27 mouse cellular contexts compared by ENCODE assay signal in genomic region chr9:44047571-44048490, GRCm38 (mm10). TPM values are rescaled to one million over a fixed set of nuclear protein-coding genes. Genes with fewer than 3 reads are reported as not detected.
A peak's percentile ranks its signal among the peaks of the same experiment; 100 is the strongest.
DNase-seq lines count a peak whose midpoint lies in the region; ATAC-seq and TF ChIP-seq lines count a peak whose summit lies in the region.
"Had no signal": no experiment of that assay in that cellular context is flagged by ENCODE, and none has a peak within 500 bp of the region (broad histone marks: within the 10 kb centered on the region; RNA-seq: fewer than 3 reads in every experiment).

No protein-coding gene starts in this region.

- H3K9ac ChIP-seq in limb, embryonic 15.5 days = no peak overlapping the region
- no peak overlapping the region for H3K9ac ChIP-seq in midbrain, embryonic 13.5 days (replicated peaks)
- H3K9ac ChIP-seq: heart, embryonic 15.5 days; hindbrain, embryonic 14.5 days; liver, embryonic 14.5 days; lung, embryonic 14.5 days; neural tube, embryonic 12.5 days had no signal

- 72% methylated on average over 14 of the region's 14 CpGs for WGBS in limb, embryonic 15.5 days
- WGBS in limb, embryonic 10.5 days = 78% methylated on average over 14 of the region's 14 CpGs
- WGBS in midbrain, embryonic 13.5 days = 82% methylated on average over 14 of the region's 14 CpGs

- H3K9me3 ChIP-seq in limb, embryonic 15.5 days = no peaks in the 10 kb centered on the region
- H3K9me3 ChIP-seq in limb, embryonic 10.5 days (replicated peaks) = no peaks in the 10 kb centered on the region
- no peaks in the 10 kb centered on the region for H3K9me3 ChIP-seq in midbrain, embryonic 13.5 days
- H3K9me3 ChIP-seq: embryonic facial prominence, embryonic 10.5 days; forebrain, embryonic 10.5 days; heart, embryonic 15.5 days; neural tube, embryonic 12.5 days had no signal

- H3K36me3 ChIP-seq in limb, embryonic 15.5 days = no peaks in the 10 kb centered on the region
- no peaks in the 10 kb centered on the region for H3K36me3 ChIP-seq in limb, embryonic 10.5 days
- no peaks in the 10 kb centered on the region for H3K36me3 ChIP-seq in midbrain, embryonic 13.5 days
- H3K36me3 ChIP-seq: embryonic facial prominence, embryonic 10.5 days; forebrain, embryonic 10.5 days; heart, embryonic 15.5 days; neural tube, embryonic 12.5 days had no signal

- H3K27me3 ChIP-seq in limb, embryonic 15.5 days = peaks cover 35% of the 10 kb centered on the region
- H3K27me3 ChIP-seq in limb, embryonic 10.5 days (ENCODE audit: low read depth, poor library complexity, severe bottlenecking) = peaks cover 65% of the 10 kb centered on the region
- peaks cover 38% of the 10 kb centered on the region for H3K27me3 ChIP-seq in midbrain, embryonic 13.5 days
- H3K27me3 ChIP-seq: Patski had no signal

- no peak overlapping the region for H3K4me2 ChIP-seq in limb, embryonic 15.5 days
- no peak overlapping the region for H3K4me2 ChIP-seq in midbrain, embryonic 13.5 days (replicated peaks)
- H3K4me2 ChIP-seq: heart, embryonic 15.5 days; hindbrain, embryonic 14.5 days; lung, embryonic 14.5 days; neural tube, embryonic 12.5 days had no signal

- no peak for ATAC-seq in limb, embryonic 15.5 days (ENCODE audit: insufficient number of reproducible peaks, low FRiP score, low TSS enrichment, low read depth)
- ATAC-seq in megakaryocyte progenitor cell, adult 5-6 weeks (replicated peaks; ENCODE audit: poor library complexity) = peak; percentile 32; the same call in 1 of the 2 replicates
- no peak for ATAC-seq in midbrain, embryonic 13.5 days
- ATAC-seq: forebrain, embryonic 16.5 days; Patski had no signal

- DNase-seq in cerebellum, adult 9-11 months = peak; percentile 90
- DNase-seq in cerebellum, postnatal 10 days = no peak
- DNase-seq in layer of hippocampus, adult 2 months (ENCODE audit: low spot score in 2 of 2) = no peak
- DNase-seq in layer of hippocampus, adult 8-10 months (ENCODE audit: low spot score in 2 of 2) = no peak
- DNase-seq in limb, embryonic 10.5 days (ENCODE audit: low spot score) = no peak
- DNase-seq: adrenal gland, adult 8-10 months; cerebellum, adult 18-20 months; gastrocnemius, postnatal 25 days; heart, postnatal 4 days; kidney, postnatal 36 days; lung, embryonic 14.5 days; midbrain, embryonic 14.5 days; retina, postnatal 1 day; spleen, adult 18-20 months had no signal

- no peak for TF ChIP-seq CTCF in layer of hippocampus, adult 2 months (conservative IDR thresholded peaks at IDR 0.05)

- H3K4me1 ChIP-seq in limb, embryonic 15.5 days = peaks cover 24% of the 10 kb centered on the region
- H3K4me1 ChIP-seq in limb, embryonic 10.5 days = peaks cover 17% of the 10 kb centered on the region
- peaks cover 15% of the 10 kb centered on the region for H3K4me1 ChIP-seq in midbrain, embryonic 13.5 days (replicated peaks)

- peak overlapping the region; percentile 88 for H3K27ac ChIP-seq in layer of hippocampus, adult 2 months
- 0 out of 2 replicates have a peak overlapping the region, but pooled peaks have one; percentile 4 for H3K27ac ChIP-seq in limb, embryonic 15.5 days
- no peak overlapping the region for H3K27ac ChIP-seq in limb, embryonic 10.5 days
- no peak overlapping the region for H3K27ac ChIP-seq in midbrain, embryonic 13.5 days
- H3K27ac ChIP-seq: embryonic facial prominence, embryonic 10.5 days; forebrain, embryonic 10.5 days; heart, embryonic 15.5 days; hindbrain, embryonic 14.5 days; liver, embryonic 14.5 days; neural tube, embryonic 12.5 days had no signal

- H3K4me3 ChIP-seq in layer of hippocampus, adult 2 months = no peak overlapping the region
- H3K4me3 ChIP-seq in limb, embryonic 15.5 days = no peak overlapping the region
- no peak overlapping the region for H3K4me3 ChIP-seq in limb, embryonic 10.5 days
- H3K4me3 ChIP-seq in midbrain, embryonic 13.5 days (replicated peaks) = no peak overlapping the region
- H3K4me3 ChIP-seq: embryonic facial prominence, embryonic 10.5 days; forebrain, embryonic 10.5 days; heart, embryonic 15.5 days; megakaryocyte, embryonic 14.5 days; neural tube, embryonic 12.5 days had no signal

RNA-seq across cellular contexts. Expression of gene Thy1, which starts 4.6 kb away (rescaled TPM):
- 100 to 1,000 TPM; 854 to 892 TPM for total RNA-seq in layer of hippocampus, adult 2 months (2021)
- total RNA-seq in layer of hippocampus, adult 8-10 months (2022) = 1,000 to 10,000 TPM in 2 of 4 experiments, 100 to 1,000 TPM in 2; 838 to 6,022 (median 3,337) TPM
- 14.0 and 18.8 TPM in 2 replicates for polyA plus RNA-seq in limb, embryonic 15.5 days (2015; fragmentation: Nextera tagmentation; extraction: Ambion mirVana)
- polyA plus RNA-seq in limb, embryonic 10.5 days (2016; fragmentation: Nextera tagmentation; extraction: Ambion mirVana) = 0.21 TPM in 1 of 2 replicates, not detected in the other
- total RNA-seq in megakaryocyte progenitor cell, adult 5-6 weeks (2015) = 0.32 and 1.1 TPM in 2 replicates
- 0.21 and 1.2 TPM in 2 replicates for total RNA-seq in megakaryocyte progenitor cell, adult 5-6 weeks (2017)
- polyA plus RNA-seq in midbrain, embryonic 13.5 days (2015; fragmentation: Nextera tagmentation; extraction: Ambion mirVana) = 0.30 and 0.52 TPM in 2 replicates
- polyA plus RNA-seq: forebrain, embryonic 10.5 days; Patski had no signal

RNA-seq across cellular contexts. Expression of gene Usp2, which starts 19.0 kb away (rescaled TPM):
- 10 to 100 TPM; 79.2 to 82.4 TPM for total RNA-seq in layer of hippocampus, adult 2 months (2021)
- total RNA-seq in layer of hippocampus, adult 8-10 months (2022) = 100 to 1,000 TPM in 1 of 4 experiments, 10 to 100 TPM in 3; 82.1 to 101 (median 90.9) TPM
- 22.5 and 41.2 TPM in 2 replicates for polyA plus RNA-seq in limb, embryonic 15.5 days (2015; fragmentation: Nextera tagmentation; extraction: Ambion mirVana)
- polyA plus RNA-seq in limb, embryonic 10.5 days (2016; fragmentation: Nextera tagmentation; extraction: Ambion mirVana) = 8.9 and 10.7 TPM in 2 replicates
- total RNA-seq in megakaryocyte progenitor cell, adult 5-6 weeks (2015) = 5.5 and 16.4 TPM in 2 replicates
- 2.5 and 5.3 TPM in 2 replicates for total RNA-seq in megakaryocyte progenitor cell, adult 5-6 weeks (2017)
- polyA plus RNA-seq in midbrain, embryonic 13.5 days (2015; fragmentation: Nextera tagmentation; extraction: Ambion mirVana) = 4.5 and 8.3 TPM in 2 replicates

RNA-seq across cellular contexts. Expression of gene Mfrp, which starts 53.7 kb away (rescaled TPM):
- 1 to 10 TPM in 1 of 2 experiments, not detected in 1; 1.3 TPM for total RNA-seq in layer of hippocampus, adult 2 months (2021)
- total RNA-seq in layer of hippocampus, adult 8-10 months (2022) = 1 to 10 TPM in 2 of 4 experiments, under 1 TPM in 2; 0.33 to 1.4 (median 0.95) TPM
- 0.10 and 0.20 TPM in 2 replicates for polyA plus RNA-seq in limb, embryonic 15.5 days (2015; fragmentation: Nextera tagmentation; extraction: Ambion mirVana)
- polyA plus RNA-seq in limb, embryonic 10.5 days (2016; fragmentation: Nextera tagmentation; extraction: Ambion mirVana) = 0.13 and 0.14 TPM in 2 replicates
- not detected in 2 replicates for total RNA-seq in megakaryocyte progenitor cell, adult 5-6 weeks (2015)
- 0.12 TPM in 1 of 2 replicates, not detected in the other for total RNA-seq in megakaryocyte progenitor cell, adult 5-6 weeks (2017)
- 0.16 TPM in 1 of 2 replicates, not detected in the other for polyA plus RNA-seq in midbrain, embryonic 13.5 days (2015; fragmentation: Nextera tagmentation; extraction: Ambion mirVana)
- total RNA-seq: gastrocnemius, postnatal 25 days; heart, adult 8-10 months; heart, postnatal 4 days had no signal
- polyA plus RNA-seq: forebrain, embryonic 16.5 days; heart, embryonic 15.5 days; liver, embryonic 14.5 days had no signal

RNA-seq across cellular contexts. Expression of gene C1qtnf5, which starts 59.2 kb away (rescaled TPM):
- total RNA-seq in layer of hippocampus, adult 2 months (2021) = 10 to 100 TPM; 12.3 to 14.4 TPM
- 10 to 100 TPM; 14.6 to 23.4 (median 18.8) TPM for total RNA-seq in layer of hippocampus, adult 8-10 months (2022)
- 8.5 and 9.4 TPM in 2 replicates for polyA plus RNA-seq in limb, embryonic 15.5 days (2015; fragmentation: Nextera tagmentation; extraction: Ambion mirVana)
- polyA plus RNA-seq in limb, embryonic 10.5 days (2016; fragmentation: Nextera tagmentation; extraction: Ambion mirVana) = 0.24 TPM in 1 of 2 replicates, not detected in the other
- not detected in 2 replicates for total RNA-seq in megakaryocyte progenitor cell, adult 5-6 weeks (2015)
- not detected in 2 replicates for total RNA-seq in megakaryocyte progenitor cell, adult 5-6 weeks (2017)
- 1.9 and 2.5 TPM in 2 replicates for polyA plus RNA-seq in midbrain, embryonic 13.5 days (2015; fragmentation: Nextera tagmentation; extraction: Ambion mirVana)
- polyA plus RNA-seq: forebrain, embryonic 10.5 days had no signal

Comparison
In these comparisons a context has a peak if more than half of its experiments do, and no peak if none do; other contexts are left out.
1. H3K27ac ChIP-seq: peak in layer of hippocampus, adult 2 months (single experiment) and limb, embryonic 15.5 days (single experiment); none in limb, embryonic 10.5 days (single experiment) and midbrain, embryonic 13.5 days (single experiment).
2. RNA of gene Thy1, which starts 4.6 kb away (total RNA-seq): 838 to 6,022 TPM in layer of hippocampus, adult 8-10 months and 854 to 892 TPM in layer of hippocampus, adult 2 months; 0.21 to 1.2 TPM in megakaryocyte progenitor cell, adult 5-6 weeks; every median in the first group is over 100 times any median in the second.
3. RNA of gene Usp2, which starts 19.0 kb away (total RNA-seq): 82.1 to 101 TPM in layer of hippocampus, adult 8-10 months and 79.2 to 82.4 TPM in layer of hippocampus, adult 2 months; 2.5 to 16.4 TPM in megakaryocyte progenitor cell, adult 5-6 weeks; every median in the first group is over 4 times any median in the second.